Mouse (Mus musculus): ENCODE measurements around the gene 4921517D22Rik. TPM values are rescaled to one million over a fixed set of nuclear protein-coding genes. Genes with fewer than 3 reads are reported as not detected.

The 4921517D22Rik gene
- polyA plus RNA-seq, 1 experiment: not detected

DNA sequence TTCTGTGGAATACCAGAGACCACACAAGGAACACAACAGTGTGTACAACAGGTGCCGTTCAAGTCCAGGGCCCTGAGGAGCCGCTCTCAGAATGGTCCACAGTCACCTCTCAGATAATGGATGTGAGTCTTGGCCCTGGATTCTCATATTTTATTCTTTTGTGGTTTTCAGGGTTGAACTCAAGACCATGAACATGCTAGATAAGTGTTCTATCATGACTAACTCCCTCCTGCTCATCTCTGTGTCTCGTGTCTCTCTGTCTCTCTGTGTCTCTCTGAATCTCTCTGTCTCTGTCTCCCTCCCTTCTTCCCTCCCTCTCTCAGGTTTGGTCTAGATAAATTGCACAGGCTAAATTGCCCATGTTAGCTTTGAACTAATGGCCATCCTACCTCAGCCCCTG is 4.1 kb downstream of the 4921517D22Rik start:
- WGBS: 97% methylated on average over 3 of the region's 3 CpGs
- no peaks in the 10 kb centered on the region for H3K27me3 ChIP-seq (ENCODE audit: control insufficient read depth, insufficient read depth, low read length)
- H3K27ac ChIP-seq (ENCODE audit: insufficient read depth, low read length): no peak overlapping the region
- DNase-seq: no peak
- no peaks in the 10 kb centered on the region for H3K4me1 ChIP-seq (ENCODE audit: control insufficient read depth, insufficient read depth, low read length)
- no peak overlapping the region for H3K4me3 ChIP-seq (replicated peaks; ENCODE audit: insufficient read depth, low read depth, low read length)
- TF ChIP-seq CTCF (IDR thresholded peaks at IDR 0.05; ENCODE audit: borderline replicate concordance, insufficient read depth, low read depth, low read length) (no peak), POLR2A (IDR thresholded peaks at IDR 0.05; ENCODE audit: borderline replicate concordance, insufficient read depth, low read length) (no peak)

DNA sequence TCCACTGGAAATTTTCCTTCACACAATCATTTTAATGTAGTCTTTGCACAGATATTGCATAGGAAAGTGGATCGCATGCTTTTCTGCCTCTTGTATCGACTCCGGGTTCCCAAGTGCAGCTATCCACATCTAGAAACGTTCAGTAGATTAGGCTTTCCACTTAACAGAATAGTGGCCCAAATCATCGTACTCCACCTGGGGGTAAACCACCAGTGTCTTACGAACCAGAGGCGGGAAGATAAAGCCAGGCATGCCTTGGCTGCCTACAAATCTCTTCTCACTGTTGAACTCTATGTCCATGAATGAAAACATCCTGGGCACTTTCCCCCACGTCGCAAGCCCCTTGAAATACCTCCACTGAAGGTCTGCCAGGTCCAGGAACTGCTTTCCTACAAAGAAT is 4.6 kb downstream of the 4921517D22Rik start:
- H3K4me3 ChIP-seq (replicated peaks; ENCODE audit: insufficient read depth, low read depth, low read length): no peak overlapping the region
- TF ChIP-seq CTCF (IDR thresholded peaks at IDR 0.05; ENCODE audit: borderline replicate concordance, insufficient read depth, low read depth, low read length) (no peak), POLR2A (IDR thresholded peaks at IDR 0.05; ENCODE audit: borderline replicate concordance, insufficient read depth, low read length) (no peak)
- no peak overlapping the region for H3K27ac ChIP-seq (ENCODE audit: insufficient read depth, low read length)
- no peak for DNase-seq
- no peaks in the 10 kb centered on the region for H3K27me3 ChIP-seq (ENCODE audit: control insufficient read depth, insufficient read depth, low read length)
- 94% methylated on average over 9 of the region's 9 CpGs for WGBS
- no peaks in the 10 kb centered on the region for H3K4me1 ChIP-seq (ENCODE audit: control insufficient read depth, insufficient read depth, low read length)

DNA sequence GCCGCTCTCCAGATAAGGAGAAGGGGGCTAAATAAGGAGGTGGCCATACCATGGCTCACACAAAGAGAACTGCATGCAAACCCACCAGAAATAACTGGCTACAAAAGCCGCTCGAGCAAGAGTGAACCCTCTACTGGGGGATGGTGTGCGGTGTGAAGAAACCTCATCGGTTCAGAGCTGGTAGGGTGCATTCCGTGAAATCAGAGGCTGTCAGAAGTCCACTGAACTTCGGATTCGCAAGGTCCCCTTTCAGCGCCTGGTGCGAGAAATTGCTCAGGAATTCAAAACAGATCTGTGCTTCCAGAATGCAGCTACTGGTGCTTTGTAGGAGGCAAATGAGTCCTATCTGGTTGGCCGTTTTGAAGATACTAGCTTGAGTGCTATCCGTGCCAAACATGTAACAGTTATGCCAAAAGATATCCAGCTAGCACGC is 5.6 kb downstream of the 4921517D22Rik start:
- 36% methylated on average over 13 of the region's 13 CpGs for WGBS
- DNase-seq: peak; percentile 49 to 55
- TF ChIP-seq CTCF (IDR thresholded peaks at IDR 0.05; ENCODE audit: borderline replicate concordance, insufficient read depth, low read depth, low read length) (no peak), POLR2A (IDR thresholded peaks at IDR 0.05; ENCODE audit: borderline replicate concordance, insufficient read depth, low read length) (no peak)
- H3K4me1 ChIP-seq (ENCODE audit: control insufficient read depth, insufficient read depth, low read length): no peaks in the 10 kb centered on the region
- no peak overlapping the region for H3K27ac ChIP-seq (ENCODE audit: insufficient read depth, low read length)
- H3K4me3 ChIP-seq (replicated peaks; ENCODE audit: insufficient read depth, low read depth, low read length): no peak overlapping the region
- no peaks in the 10 kb centered on the region for H3K27me3 ChIP-seq (ENCODE audit: control insufficient read depth, insufficient read depth, low read length)

DNA sequence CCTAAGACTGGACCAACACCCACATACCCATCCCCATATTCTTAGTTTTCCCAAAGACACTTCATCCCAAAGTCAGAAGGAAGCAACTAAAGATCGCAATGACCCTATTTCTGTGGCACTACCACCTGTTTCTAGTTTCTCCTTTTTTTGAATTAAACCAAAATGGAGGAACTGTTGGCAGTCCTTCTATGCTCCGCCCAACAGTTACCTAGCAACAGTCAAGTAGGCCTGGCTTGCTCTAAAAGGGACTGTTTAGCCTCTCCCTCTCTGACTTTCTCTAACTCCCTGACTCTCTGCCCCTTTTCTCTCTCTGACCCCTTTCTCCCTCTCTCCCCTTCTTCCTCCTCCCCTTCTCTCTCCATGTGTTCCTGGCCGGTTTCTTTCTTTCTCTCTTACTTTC is 8.7 kb downstream of the 4921517D22Rik start:
- DNase-seq: no peak
- no peak overlapping the region for H3K27ac ChIP-seq (ENCODE audit: insufficient read depth, low read length)
- H3K4me1 ChIP-seq (ENCODE audit: control insufficient read depth, insufficient read depth, low read length): no peaks in the 10 kb centered on the region; the same call in 1 of the 2 replicates
- 81% methylated on average over 3 of the region's 3 CpGs for WGBS
- no peaks in the 10 kb centered on the region for H3K27me3 ChIP-seq (ENCODE audit: control insufficient read depth, insufficient read depth, low read length)
- no peak overlapping the region for H3K4me3 ChIP-seq (replicated peaks; ENCODE audit: insufficient read depth, low read depth, low read length)
- TF ChIP-seq POLR2A (IDR thresholded peaks at IDR 0.05; ENCODE audit: borderline replicate concordance, insufficient read depth, low read length): no peak
- TF ChIP-seq CTCF (IDR thresholded peaks at IDR 0.05; ENCODE audit: borderline replicate concordance, insufficient read depth, low read depth, low read length): no peak

DNA sequence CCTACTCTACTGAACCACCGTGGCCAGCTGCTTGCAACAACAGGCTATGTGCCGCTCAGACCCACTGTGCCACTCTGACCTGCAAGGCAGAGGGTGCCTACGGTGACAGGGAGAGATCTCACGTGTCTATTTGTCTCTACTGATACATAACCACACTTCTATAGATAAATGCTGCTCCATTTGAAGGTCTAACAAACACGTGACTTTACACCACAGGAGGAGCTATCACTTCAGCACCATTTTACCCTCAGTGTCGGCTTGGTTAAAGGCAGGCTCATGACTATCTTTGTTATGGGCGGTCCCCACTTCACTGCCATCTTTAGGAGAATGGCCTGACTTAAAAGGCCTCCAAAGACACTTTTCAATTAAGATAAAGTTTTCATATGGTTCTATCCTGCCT is 11.3 kb downstream of the 4921517D22Rik start:
- TF ChIP-seq CTCF (IDR thresholded peaks at IDR 0.05; ENCODE audit: borderline replicate concordance, insufficient read depth, low read depth, low read length) (no peak), POLR2A (IDR thresholded peaks at IDR 0.05; ENCODE audit: borderline replicate concordance, insufficient read depth, low read length) (no peak)
- H3K27ac ChIP-seq (ENCODE audit: insufficient read depth, low read length): no peak overlapping the region
- 50% methylated on average over 7 of the region's 7 CpGs for WGBS

GRCm38 (mm10) chr13:59679908-59680307 is 14.0 kb downstream of the 4921517D22Rik start:
- WGBS: 81% methylated on average over 4 of the region's 4 CpGs
- TF ChIP-seq POLR2A (IDR thresholded peaks at IDR 0.05; ENCODE audit: borderline replicate concordance, insufficient read depth, low read length) (no peak), CTCF (IDR thresholded peaks at IDR 0.05; ENCODE audit: borderline replicate concordance, insufficient read depth, low read depth, low read length) (no peak)
- H3K27ac ChIP-seq (ENCODE audit: insufficient read depth, low read length): no peak overlapping the region

More for the DNA sequence above, 11.3 kb downstream of the 4921517D22Rik start:
- H3K4me3 ChIP-seq (replicated peaks; ENCODE audit: insufficient read depth, low read depth, low read length): no peak overlapping the region
- DNase-seq: no peak
- H3K27me3 ChIP-seq (ENCODE audit: control insufficient read depth, insufficient read depth, low read length): no peaks in the 10 kb centered on the region
- H3K4me1 ChIP-seq (ENCODE audit: control insufficient read depth, insufficient read depth, low read length): no peaks in the 10 kb centered on the region; the same call in 1 of the 2 replicates

DNA sequence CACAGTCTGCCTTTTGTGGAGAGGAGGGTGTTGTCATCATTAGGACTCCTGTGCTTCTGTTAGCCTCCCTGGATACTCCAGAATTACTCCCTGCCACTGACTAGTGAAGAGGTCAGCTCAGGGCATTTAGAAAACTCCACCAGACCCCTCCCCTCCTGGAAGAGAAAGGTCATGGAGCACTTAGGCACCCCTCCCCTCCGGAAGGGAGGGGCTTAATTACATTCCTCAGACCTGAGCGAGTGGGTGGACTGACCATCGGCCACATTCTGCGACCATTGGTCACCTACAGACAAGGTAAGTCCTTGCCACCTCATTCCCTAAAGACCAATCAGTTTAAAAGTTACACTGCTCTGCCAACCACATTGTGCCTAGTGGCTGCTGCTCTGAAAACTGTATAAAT is 14.6 kb downstream of the 4921517D22Rik start:
- TF ChIP-seq POLR2A (IDR thresholded peaks at IDR 0.05; ENCODE audit: borderline replicate concordance, insufficient read depth, low read length) (no peak), CTCF (IDR thresholded peaks at IDR 0.05; ENCODE audit: borderline replicate concordance, insufficient read depth, low read depth, low read length) (no peak)
- WGBS: 71% methylated on average over 4 of the region's 4 CpGs
- Histone ChIP-seq H3K27ac (ENCODE audit: insufficient read depth, low read length) (no peak overlapping the region), H3K4me1 (ENCODE audit: control insufficient read depth, insufficient read depth, low read length) (no peaks in the 10 kb centered on the region; the same call in 1 of the 2 replicates), H3K27me3 (ENCODE audit: control insufficient read depth, insufficient read depth, low read length) (no peaks in the 10 kb centered on the region), H3K4me3 (replicated peaks; ENCODE audit: insufficient read depth, low read depth, low read length) (no peak overlapping the region)
- DNase-seq: no peak

More at GRCm38 (mm10) chr13:59679908-59680307, 14.0 kb downstream of the 4921517D22Rik start:
- no peaks in the 10 kb centered on the region for H3K27me3 ChIP-seq (ENCODE audit: control insufficient read depth, insufficient read depth, low read length)
- DNase-seq: no peak
- no peaks in the 10 kb centered on the region; the same call in 1 of the 2 replicates for H3K4me1 ChIP-seq (ENCODE audit: control insufficient read depth, insufficient read depth, low read length)
- H3K4me3 ChIP-seq (replicated peaks; ENCODE audit: insufficient read depth, low read depth, low read length): no peak overlapping the region

GRCm38 (mm10) chr13:59676316-59677229 is 17.3 kb downstream of the 4921517D22Rik start:
- Histone ChIP-seq H3K27ac (ENCODE audit: insufficient read depth, low read length) (no peak overlapping the region), H3K4me3 (replicated peaks; ENCODE audit: insufficient read depth, low read depth, low read length) (no peak overlapping the region), H3K4me1 (ENCODE audit: control insufficient read depth, insufficient read depth, low read length) (peaks cover 11% of the 10 kb centered on the region; the same call in 1 of the 2 replicates), H3K27me3 (ENCODE audit: control insufficient read depth, insufficient read depth, low read length) (no peaks in the 10 kb centered on the region)
- TF ChIP-seq POLR2A (IDR thresholded peaks at IDR 0.05; ENCODE audit: borderline replicate concordance, insufficient read depth, low read length) (no peak), CTCF (IDR thresholded peaks at IDR 0.05; ENCODE audit: borderline replicate concordance, insufficient read depth, low read depth, low read length) (no peak)
- DNase-seq: no peak
- WGBS: 81% methylated on average over 12 of the region's 12 CpGs

Measured in cerebellum, adult 2 months (tissue).